Mouse (Mus musculus): ENCODE results near the gene Irgm2. TPM values are rescaled to one million over a fixed set of nuclear protein-coding genes. Genes with fewer than 3 reads are reported as not detected.

Gene Irgm2
- 1 to 10 TPM; 6.6 to 7.5 TPM for total RNA-seq (2023)

DNA sequence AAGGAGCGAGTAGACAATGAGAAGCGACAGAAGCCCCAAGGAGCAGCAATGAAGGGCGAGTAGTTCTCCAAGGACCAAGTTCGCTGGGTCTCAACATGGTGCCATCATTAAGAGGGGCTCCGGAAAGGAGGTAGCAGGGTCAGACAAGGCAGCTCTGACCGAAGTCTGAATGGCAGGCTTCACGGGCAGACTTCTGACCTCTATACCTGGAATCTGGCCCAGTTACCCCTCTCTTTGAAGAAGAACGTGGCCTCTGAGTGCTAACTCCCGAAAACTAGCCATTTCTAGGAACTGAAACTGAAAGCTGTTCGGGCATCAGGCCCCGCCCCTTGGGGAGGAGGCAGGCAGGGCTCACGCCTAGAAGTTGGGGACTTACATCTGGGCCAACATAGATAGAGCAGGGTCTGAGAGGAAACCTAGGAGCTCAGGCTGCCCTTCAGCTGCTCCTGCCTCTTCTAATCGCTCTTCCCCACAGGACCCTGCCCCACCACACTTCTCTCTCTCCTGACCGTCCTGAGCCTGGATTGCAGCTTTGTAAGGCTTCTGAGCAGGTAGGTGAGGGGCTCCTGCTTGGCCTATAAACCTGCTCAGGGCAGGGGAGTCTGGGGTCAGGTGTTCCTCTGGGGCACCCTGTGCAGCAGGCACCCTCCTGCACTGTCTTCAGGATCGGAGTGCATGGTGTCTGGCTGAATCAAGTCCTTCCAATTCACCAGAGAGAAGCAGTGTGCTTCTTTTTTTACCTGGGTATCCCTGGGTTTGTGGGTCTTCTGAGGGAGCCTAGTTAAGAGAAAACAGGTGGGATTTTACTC, at the start of gene Irgm2, which contains the start of gene Igtp:
Gene Irgm2 (plus strand): TSS at position 390 of the 809 bp plus-strand sequence.
Gene Igtp (plus strand): TSS at position 328 of the 809 bp plus-strand sequence.

DNA sequence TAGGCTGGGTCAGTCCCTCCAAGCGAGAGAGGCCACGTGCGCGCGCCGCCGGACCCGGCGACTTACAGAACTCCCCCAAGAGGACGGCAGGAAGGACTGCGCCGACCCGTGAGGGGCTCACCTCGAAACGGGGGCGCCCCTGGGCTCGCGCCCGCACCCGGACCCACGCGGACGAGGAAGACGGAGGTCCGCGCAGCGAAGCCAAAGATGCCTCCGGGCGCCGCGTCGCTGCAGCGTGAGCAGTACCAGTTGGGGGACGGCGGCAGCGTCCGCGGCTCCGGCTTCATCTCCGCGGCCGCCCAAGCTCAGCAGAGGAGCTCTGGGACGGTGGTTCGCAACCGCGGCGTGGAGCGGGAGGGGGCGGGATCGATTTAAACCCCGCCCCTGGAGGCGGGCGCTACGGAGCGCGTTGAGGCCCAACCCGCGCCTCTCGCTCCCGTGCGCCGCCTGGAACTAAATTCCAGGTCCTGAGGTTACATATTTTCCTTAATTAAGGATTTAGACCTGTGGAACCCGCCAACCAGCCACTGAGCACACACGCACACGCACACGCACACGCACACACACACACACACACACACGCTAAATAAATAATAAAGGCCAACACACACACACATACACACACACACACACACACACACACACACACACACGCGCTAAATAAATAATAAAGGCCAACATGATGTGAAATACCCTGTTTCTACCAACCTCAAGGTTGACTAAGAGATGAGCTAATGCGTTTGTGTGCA, 31.1 kb upstream of the Irgm2 start, which contains the start of gene Gemin5:
Gene Gemin5 (minus strand): TSS at position 373 of the 749 bp plus-strand sequence.

DNA sequence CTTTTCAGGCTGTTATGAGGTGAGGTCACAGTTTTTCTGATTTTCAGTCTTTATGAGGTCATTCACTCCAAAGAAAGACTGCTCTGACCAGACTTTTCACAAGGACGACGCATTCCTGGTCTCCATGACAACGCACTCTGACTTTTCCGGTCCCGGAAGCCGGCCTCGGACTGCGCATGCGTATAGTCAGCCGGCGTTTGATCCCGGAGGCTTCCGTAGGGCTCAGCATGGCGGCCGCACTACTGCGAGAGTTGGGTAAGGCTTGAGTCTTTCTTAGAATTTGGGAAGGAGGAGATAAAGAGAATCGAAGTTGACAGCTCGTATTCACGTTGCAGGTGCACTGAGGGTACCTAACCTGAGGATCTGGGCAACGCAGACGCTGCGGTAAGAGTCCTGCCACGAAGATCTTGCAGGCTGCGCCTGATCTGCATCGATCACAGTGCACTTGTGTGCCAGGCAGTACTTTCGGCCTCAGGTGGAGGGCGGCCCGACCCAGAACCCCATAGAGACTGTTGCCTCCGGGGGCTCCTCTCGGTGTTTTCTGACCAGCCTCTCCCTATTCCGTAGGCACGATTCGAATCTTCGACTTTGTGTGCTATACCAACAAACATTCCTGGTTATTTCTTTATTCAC, 27.8 kb upstream of the Irgm2 start, which contains the start of gene Mrpl22:
Gene Mrpl22 (plus strand): TSS at position 203 of the 633 bp plus-strand sequence.

Other genes starting within 250 kb of the Irgm2 start
- gene Larp1, start 190.6 kb upstream of the Irgm2 start, total RNA-seq (2023), result 10 to 100 TPM; 53.0 to 57.9 TPM
- gene Gm12248, start 106.5 kb upstream of the Irgm2 start, total RNA-seq (2023), result not detected
- 10 to 100 TPM; 40.6 to 40.8 TPM for gene Cnot8, start 95.5 kb upstream of the Irgm2 start, total RNA-seq (2023)
- 1 to 10 TPM; 7.3 to 8.3 TPM for gene Gemin5, start 31.1 kb upstream of the Irgm2 start, total RNA-seq (2023)
- 10 to 100 TPM; 17.1 to 21.2 TPM for gene Mrpl22, start 28.0 kb upstream of the Irgm2 start, total RNA-seq (2023)
- 1 to 10 TPM; 9.8 TPM for gene Igtp, start 62 bp upstream of the Irgm2 start, total RNA-seq (2023)
- gene 4930438A08Rik, start 75.2 kb downstream of the Irgm2 start, total RNA-seq (2023), result 10 to 100 TPM; 78.3 to 95.3 TPM
- 10 to 100 TPM; 10.7 to 13.9 TPM for gene Zfp692, start 107.5 kb downstream of the Irgm2 start, total RNA-seq (2023)
- 10 to 100 TPM; 21.6 to 22.7 TPM for gene Zfp672, start 130.7 kb downstream of the Irgm2 start, total RNA-seq (2023)
- gene Sh3bp5l, start 131.1 kb downstream of the Irgm2 start, total RNA-seq (2023), result 10 to 100 TPM; 28.1 to 32.3 TPM
- gene Lypd8, start 179.4 kb downstream of the Irgm2 start, total RNA-seq (2023), result not detected
- not detected for gene 1810065E05Rik, start 221.5 kb downstream of the Irgm2 start, total RNA-seq (2023)
- gene Gm12253, start 232.9 kb downstream of the Irgm2 start, total RNA-seq (2023), result not detected

Measured in neutrophil, adult 59 days (primary cell).